ENCODE assay signal across 13 mouse cellular contexts in the genomic region with DNA sequence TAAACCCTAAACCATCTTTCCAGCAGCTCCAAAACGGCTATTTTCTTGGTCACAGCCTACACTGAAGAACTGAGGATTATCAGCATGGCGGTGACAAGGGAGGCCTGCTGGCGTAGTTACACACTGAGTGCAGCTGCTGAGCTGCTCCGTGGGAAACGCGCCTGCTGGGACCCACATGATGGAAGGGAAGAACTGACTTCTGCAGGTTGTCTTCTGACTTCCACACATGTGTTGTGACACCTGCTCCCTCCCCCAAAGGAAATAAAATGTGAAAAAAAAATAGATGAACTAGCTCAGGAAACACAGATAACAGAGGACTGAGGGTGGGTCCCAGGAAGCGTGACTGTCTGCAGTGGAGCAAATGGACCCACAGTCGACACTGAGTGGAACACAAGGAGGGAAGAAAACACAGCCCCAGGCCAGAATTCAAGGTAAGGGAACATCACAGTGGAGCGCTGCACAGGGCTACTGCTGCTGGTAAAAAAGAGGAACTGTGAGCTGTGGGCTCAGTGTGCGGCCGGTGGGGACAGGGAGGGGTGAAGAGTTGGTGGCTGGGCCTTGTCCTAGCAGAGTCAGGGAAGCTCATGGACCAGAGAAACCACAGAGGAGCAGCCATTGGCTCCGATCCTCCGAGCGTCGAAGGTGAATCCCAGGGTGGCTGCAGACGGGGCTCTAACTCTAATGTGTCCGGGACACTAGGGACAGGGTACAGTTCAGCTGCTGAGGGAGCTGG. TPM values are rescaled to one million over a fixed set of nuclear protein-coding genes. Genes with fewer than 3 reads are reported as not detected.
DNase-seq lines count a peak whose midpoint lies in the region; ATAC-seq lines count a peak whose summit lies in the region.
"Had no signal": no experiment of that assay in that cellular context is flagged by ENCODE, and none has a peak within 500 bp of the region (broad histone marks: within the 10 kb centered on the region; RNA-seq: fewer than 3 reads in every experiment).

No protein-coding gene starts in this region.

- H3K4me2 ChIP-seq in heart, embryonic 12.5 days = no peak overlapping the region
- H3K4me2 ChIP-seq: limb, embryonic 13.5 days had no signal

- no peaks in the 10 kb centered on the region for H3K9me3 ChIP-seq in heart, embryonic 12.5 days (replicated peaks)
- H3K9me3 ChIP-seq: heart, embryonic 10.5 days; limb, embryonic 13.5 days had no signal

- H3K27me3 ChIP-seq in heart, embryonic 12.5 days (replicated peaks) = no peaks in the 10 kb centered on the region
- H3K27me3 ChIP-seq: limb, embryonic 13.5 days had no signal

- peak overlapping the region; percentile 47; the same call in 1 of the 2 replicates for H3K27ac ChIP-seq in heart, embryonic 12.5 days (ENCODE audit: poor library complexity, severe bottlenecking)
- H3K27ac ChIP-seq: heart, embryonic 10.5 days; limb, embryonic 13.5 days had no signal

- ATAC-seq in heart, embryonic 12.5 days (ENCODE audit: insufficient number of reproducible peaks, low FRiP score) = no peak
- peak; percentile 98 for ATAC-seq in common myeloid progenitor, adult 5-6 weeks (replicated peaks; ENCODE audit: low read depth, poor library complexity, severe bottlenecking)
- peak; percentile 90 for ATAC-seq in monocyte, adult 5-6 weeks (replicated peaks; ENCODE audit: insufficient number of reproducible peaks, low FRiP score, low TSS enrichment, poor library complexity, severe bottlenecking)
- ATAC-seq: intestine, postnatal 0 days had no signal

- H3K36me3 ChIP-seq in heart, embryonic 12.5 days = peaks cover 42% of the 10 kb centered on the region

- no peak for DNase-seq in heart, postnatal 4 days
- peak; percentile 89 for DNase-seq in A20 (ENCODE audit: low read depth, low spot score)
- no peak for DNase-seq in testis, postnatal 14 days (ENCODE audit: low spot score)
- no peak for DNase-seq in adrenal gland, adult (ENCODE audit: inconsistent age in 2 of 2, low spot score in 1 of 2)
- DNase-seq in right cerebral cortex, postnatal 4 days = no peak
- DNase-seq: cerebellum, postnatal 25 days; layer of hippocampus, adult 9-11 months had no signal

- peaks cover 30% of the 10 kb centered on the region for H3K4me1 ChIP-seq in heart, embryonic 12.5 days (replicated peaks)
- H3K4me1 ChIP-seq: limb, embryonic 13.5 days had no signal

- WGBS in heart, embryonic 12.5 days = 66% methylated on average over 17 of the region's 17 CpGs

- no peak overlapping the region for H3K4me3 ChIP-seq in heart, embryonic 12.5 days
- H3K4me3 ChIP-seq: heart, embryonic 10.5 days; limb, embryonic 13.5 days had no signal

- no peak overlapping the region for H3K9ac ChIP-seq in heart, embryonic 12.5 days
- H3K9ac ChIP-seq: limb, embryonic 13.5 days had no signal

RNA-seq across cellular contexts. Expression of gene Bri3, which starts 32.8 kb away (rescaled TPM):
- 127 and 133 TPM in 2 replicates for polyA plus RNA-seq in heart, embryonic 12.5 days (2016; fragmentation: Nextera tagmentation; extraction: Ambion mirVana)
- 100 to 1,000 TPM; 180 to 221 TPM for total RNA-seq in heart, postnatal 4 days (2021)
- total RNA-seq in common myeloid progenitor, adult 5-6 weeks (2017) = 13.3 and 16.5 TPM in 2 replicates
- total RNA-seq in monocyte, adult 5-6 weeks (2017) = 36.6 to 109 TPM (median 73.7 TPM) in 3 replicates

RNA-seq across cellular contexts. Expression of gene Tecpr1, which starts 53.6 kb away (rescaled TPM):
- polyA plus RNA-seq in heart, embryonic 12.5 days (2016; fragmentation: Nextera tagmentation; extraction: Ambion mirVana) = 19.1 and 19.3 TPM in 2 replicates
- 10 to 100 TPM; 24.1 to 26.0 TPM for total RNA-seq in heart, postnatal 4 days (2021)
- total RNA-seq in common myeloid progenitor, adult 5-6 weeks (2017) = 3.4 and 5.6 TPM in 2 replicates
- 30.0 to 63.8 TPM (median 35.3 TPM) in 3 replicates for total RNA-seq in monocyte, adult 5-6 weeks (2017)
